Mouse (Mus musculus) layer of hippocampus, postnatal 10 days (tissue): ENCODE results near the gene Ramp2. TPM values are rescaled to one million over a fixed set of nuclear protein-coding genes. Genes with fewer than 3 reads are reported as not detected.
A peak's percentile ranks its signal among the peaks of the same experiment; 100 is the strongest.

Experiments
- DNase-seq, 2 experiments: peaks; one replicate each; pipeline ENCODE4 v3.0.0; 2021; ENCODE audit warnings: low spot score in 2 of 2
- total RNA-seq, 2 experiments: library from RNA; stranded (reverse); gene quantifications; 2 replicates each; pipeline ENCODE4 v1.2.3; 2021

Gene Ramp2
- total RNA-seq, 2 experiments from 2014 or later: 69.6 to 70.0 TPM

DNA sequence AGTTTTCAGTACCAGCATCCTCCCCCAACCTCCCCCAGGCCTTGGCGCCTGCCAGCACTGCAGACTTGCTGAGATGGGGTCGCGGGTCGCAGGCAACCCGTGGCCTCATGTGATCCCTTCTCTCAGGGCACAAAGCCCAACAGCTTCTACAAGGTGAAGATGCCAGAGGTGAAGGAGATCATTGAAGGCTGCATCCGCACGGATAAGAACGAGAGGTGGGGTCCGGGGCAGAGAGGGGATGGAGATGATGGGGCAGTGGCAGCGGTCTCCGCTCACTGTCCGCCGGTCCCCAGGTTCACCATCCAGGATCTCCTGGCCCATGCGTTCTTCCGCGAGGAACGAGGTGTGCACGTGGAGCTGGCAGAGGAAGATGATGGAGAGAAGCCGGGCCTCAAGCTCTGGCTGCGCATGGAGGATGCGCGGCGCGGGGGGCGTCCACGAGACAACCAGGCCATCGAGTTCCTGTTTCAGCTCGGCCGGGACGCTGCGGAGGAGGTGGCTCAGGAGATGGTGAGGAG is 19.2 kb downstream of the Ramp2 start:
- no peak for DNase-seq

DNA sequence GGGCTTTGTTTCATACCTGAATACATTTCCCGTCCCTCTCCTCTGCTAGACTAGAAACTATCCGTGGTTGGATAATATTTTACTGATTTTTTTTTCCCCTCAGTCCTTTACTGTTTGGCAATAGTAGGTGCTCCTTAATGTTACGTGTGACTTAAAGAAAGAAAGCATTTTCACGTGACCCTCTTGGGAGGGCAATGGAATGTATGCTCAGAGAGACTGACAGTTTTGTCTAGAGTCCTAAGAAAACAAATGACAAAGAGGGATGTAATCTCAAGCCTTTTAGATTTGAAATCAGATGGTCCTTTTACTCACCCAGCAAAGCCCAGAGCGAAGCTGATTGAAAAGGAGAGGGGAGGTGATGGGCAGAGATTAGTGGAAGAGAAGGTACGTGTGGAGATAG is 20.1 kb downstream of the Ramp2 start:
- no peak for DNase-seq

DNA sequence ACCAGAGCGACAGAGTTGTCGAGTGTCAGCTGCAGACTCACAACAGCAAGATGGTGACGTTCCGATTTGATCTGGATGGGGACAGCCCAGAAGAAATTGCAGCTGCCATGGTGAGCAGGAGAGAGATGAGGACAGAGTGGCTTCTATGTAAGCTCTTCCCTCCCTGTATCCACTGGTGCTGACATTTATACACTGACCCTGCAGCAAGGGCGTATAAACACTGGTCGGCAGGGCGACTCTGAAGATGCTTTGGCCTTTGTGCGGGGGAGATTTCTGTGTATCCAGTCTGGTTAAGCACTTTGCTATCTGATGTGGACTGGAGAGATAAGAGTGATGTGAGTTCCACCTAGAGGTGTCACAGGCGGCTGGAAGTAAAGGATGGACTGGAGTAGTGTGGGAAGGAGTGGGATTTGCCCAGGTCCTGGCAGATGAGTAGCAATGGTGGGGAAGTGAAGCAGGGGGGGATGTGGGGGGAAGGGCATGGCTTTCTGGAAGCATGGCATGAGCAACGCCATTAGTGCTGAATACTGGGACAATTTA is 23.8 kb downstream of the Ramp2 start:
- DNase-seq: no peak

DNA sequence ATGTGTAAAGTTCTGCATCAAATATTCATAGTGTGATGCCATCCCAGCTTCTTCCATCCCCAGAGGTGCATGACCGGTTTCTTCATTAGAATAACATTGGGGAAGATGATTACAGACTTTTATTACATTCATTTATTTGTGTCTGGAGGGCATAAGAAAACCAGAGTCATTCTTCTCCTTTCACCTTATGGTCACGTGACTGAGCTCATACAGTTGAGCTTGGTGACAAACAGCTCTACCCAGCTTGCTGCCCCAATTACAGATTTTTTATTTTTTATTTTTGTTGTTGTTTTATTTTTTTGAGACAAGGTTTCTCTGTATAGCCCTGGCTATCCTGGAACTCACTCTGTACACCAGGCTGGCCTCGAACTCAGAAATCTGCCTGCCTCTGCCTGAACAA is 26.6 kb downstream of the Ramp2 start:
- no peak for DNase-seq

DNA sequence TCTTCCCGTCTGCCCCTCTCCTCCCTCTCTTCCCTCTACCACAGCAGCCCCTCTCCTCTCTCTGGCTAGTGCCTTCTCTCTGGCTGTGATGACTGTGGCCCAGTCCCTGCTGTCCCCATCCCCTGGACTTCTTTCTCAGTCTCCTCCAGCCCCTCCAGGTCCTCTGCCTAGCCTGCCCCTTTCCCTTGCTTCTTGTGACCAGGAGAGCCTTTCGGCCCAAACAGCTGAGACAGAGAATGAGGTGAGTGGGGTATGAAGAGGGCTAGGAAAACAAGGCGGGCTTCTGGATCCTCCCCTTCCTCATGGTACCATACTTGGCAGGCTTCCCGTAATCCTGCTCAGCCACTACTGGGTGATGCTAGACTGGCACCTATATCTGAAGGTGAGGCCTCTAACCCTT is 29.5 kb downstream of the Ramp2 start:
- no peak for DNase-seq

DNA sequence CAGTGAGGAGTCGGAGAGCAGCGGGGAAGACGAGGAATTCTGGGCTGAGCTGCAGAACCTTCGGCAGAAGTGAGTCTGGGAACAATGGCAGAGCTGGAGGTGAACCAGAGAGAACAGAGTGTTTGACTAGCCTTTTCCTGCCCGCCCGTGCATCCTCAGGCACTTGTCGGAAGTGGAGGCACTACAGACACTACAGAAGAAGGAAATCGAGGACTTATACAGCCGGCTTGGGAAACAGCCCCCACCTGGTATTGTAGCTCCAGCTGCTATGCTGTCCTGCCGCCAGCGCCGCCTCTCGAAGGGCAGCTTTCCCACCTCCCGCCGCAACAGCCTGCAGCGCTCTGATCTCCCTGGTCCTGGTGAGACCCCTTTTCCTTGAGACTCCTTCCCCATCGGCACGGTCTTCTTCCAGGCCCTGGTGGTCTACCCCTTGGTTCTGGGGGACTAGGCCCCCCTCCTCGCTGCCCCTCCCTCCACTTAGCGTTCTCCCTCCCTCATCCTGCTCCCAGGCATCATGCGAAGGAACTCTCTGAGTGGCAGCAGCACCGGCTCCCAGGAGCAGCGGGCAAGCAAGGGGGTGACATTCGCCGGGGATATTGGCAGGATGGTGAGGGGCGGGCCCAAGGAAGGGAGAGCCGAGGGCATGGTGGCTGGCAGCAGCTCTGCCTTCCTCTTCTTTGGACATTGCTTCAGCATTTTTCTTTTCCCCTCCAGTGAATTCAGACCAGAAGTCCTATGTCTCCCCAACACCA is 30.7 kb downstream of the Ramp2 start:
- peak in 1 of 2 experiments; percentile 15 for DNase-seq

DNA sequence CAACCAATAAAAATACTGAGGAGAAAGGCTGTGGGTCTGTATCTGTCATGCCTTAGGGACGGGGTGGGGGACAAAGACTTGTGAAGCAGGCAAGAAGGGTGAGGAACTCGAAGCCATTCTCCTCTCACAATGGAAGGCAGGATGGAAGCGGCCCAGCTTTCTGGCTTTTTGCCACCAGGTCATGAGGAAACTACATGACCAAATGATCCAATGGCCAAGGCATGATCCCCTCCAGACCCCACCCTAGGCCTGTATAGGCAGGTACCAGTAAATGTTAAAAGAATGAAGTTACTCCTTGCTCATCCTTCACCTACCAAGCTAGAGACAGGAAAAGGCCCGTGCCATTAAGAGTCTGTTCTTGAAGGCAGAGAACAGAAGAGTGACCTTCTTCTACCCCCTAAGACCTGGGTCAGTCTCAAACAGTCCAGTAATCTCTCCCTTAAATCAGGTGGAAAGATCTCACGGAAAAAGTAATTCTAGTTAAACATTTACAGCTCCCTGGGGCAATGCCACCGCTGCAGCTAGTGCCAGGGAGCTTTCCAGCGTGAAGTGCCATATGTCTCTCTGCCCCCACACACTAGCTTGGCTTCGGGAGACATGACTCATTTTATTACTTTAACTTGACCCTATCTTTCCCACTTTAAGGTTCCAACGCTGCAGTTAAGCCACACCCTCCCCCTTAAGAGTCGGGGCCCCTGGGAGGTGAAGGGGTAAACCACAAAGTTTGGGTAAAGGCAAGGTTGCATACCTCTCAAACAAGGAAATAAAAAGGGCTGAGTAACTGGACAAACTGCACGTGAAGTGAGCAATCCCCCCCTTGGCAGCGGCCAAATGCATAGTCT is 31.8 kb downstream of the Ramp2 start:
- DNase-seq: peak in 1 of 2 experiments; percentile 27

DNA sequence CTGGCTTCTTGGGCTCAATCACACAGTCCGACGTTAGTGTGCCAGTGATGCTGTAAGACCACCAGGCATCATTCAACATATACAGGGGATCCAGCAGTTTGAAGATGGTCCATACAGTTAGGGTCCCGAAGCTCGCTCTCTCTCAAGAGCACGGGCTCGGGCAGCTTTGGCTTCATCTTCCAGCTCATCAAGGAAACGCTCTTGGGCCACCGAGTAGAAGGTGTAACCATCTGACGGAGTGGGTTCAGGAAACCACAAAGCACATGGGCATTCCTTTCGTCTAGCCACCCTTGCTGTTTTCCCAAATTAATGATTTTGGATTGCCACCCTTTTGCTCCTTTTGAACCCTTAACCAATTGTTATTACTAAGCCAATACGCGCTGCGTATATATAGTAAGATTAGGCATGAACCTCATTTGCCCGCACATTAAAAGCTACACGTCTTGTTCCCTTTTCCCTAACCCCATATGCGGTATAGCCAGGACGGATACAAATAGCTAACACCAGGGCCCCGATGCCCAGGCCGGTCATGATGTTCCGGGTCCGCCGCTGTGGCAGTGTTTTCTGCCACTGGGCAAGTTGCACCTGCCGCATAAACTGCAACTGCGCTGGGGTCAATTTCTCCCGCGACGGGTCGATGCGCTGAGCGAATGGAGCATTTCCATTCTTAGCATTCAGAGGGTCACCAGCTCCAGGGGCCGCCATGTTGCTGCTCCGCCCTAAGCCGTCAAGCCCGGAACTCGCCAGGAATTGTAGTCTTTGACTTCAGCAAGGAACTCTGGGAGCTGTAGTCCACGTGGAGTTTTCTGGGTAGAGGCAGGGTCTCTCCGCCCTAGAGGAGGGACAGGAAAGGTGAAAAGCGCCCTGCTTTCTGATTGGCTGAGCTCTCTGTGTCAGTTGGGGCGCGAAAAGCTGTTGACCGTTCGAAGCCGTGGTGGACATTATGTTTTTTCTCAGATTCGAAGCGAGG is 32.7 kb downstream of the Ramp2 start, which contains the start of the genes Cntd1 and Coa3:
Cntd1 (plus strand) TSS at position 790 of the 970 bp plus-strand sequence.
Coa3 (minus strand) TSS at position 892 of the 970 bp plus-strand sequence.
- DNase-seq: peak; percentile 79 to 84

DNA sequence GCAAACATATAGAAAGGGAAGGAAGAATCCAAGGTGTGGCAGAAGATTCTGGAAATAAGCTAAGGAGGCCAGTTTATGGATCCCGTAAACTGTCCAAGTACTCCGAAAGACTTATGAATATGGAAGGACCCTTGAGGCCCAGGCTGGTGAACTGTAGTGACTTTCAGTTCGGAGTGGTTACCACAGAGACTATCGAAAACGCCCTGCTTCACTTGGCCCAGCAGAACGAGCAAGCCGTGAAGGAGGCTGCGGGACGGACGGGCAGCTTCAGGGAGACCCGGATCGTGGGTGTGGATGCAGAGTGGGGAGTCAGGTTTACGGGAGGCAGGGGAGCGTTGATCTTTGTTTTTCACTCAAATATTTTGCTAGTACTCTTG is 33.4 kb downstream of the Ramp2 start:
- DNase-seq: no peak

DNA sequence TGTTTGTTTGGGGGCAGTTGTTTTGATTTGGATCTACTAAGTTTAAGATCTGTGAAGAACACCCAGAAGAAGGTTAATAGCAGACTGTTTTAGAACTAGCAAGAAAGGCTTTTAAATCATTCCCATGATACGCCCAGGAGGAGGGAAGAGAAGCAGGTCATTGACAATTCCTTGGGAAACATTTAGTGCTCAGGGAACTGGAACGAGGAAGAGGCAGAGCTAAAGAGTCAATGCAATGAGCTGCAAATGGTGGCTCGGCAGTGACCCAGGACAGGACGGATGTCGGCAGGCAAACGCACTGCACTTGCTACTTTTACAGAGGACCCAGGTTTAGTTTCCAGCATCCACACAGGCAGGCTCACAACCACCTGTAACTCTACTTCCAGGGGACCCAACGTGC is 35.0 kb downstream of the Ramp2 start:
- no peak for DNase-seq

DNA sequence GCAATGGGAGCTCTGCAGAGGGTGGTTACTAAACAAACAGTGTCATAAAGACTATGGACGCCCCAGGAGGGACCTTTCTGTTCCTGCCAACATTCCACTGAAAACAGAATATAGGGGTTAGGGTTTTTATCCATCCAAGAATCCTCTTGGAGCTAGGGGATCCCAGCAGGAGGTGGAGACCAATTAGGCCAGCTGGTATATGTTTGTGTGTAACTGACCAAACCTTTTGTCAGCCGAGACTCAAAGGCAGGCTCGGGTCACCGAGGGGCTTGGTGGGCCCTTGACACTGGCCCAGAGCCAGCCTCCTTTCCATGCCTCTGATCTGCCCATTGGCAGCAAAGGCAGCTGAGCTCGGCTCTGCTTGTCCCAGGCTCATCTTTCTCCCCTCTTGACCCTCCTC is 37.1 kb downstream of the Ramp2 start:
- DNase-seq: no peak

DNA sequence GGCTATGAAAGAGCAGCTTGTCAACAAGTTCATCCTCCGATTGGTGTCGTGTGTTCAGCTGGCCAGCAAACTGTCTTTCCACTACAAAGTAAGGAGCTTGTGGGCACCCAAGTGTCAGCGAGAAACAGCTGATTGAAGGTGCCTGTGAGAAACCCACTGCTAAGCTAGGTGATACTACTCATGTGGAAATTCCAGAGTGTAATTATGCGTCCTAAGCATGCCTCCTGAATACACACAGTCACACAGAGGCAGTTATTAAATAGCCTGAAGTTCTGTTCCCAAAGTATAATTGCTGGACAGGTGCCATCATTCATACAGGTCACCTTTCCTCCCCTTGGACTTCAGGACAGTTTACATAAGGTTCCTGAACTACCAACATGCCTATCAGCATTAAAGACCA is 38.0 kb downstream of the Ramp2 start:
- no peak for DNase-seq

DNA sequence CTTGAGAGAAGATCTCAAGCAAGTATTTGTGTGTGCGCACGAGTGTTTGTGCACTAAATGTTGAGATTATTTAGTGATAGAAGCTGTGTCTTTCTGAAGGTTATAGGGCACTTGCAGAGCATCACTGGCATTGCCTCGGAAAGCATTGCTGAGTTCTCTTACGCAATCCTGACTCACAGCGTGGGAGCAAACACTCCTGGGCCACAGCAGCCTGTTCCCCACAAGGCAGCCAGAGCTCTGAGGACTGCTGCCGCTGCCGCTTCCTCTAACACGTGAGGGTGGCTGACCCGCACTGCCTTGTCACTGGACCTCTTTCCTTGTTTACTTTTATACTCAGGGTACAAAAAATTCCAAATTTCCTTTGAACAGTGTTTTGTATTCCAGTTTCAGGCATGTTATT is 41.5 kb downstream of the Ramp2 start:
- DNase-seq: no peak

DNA sequence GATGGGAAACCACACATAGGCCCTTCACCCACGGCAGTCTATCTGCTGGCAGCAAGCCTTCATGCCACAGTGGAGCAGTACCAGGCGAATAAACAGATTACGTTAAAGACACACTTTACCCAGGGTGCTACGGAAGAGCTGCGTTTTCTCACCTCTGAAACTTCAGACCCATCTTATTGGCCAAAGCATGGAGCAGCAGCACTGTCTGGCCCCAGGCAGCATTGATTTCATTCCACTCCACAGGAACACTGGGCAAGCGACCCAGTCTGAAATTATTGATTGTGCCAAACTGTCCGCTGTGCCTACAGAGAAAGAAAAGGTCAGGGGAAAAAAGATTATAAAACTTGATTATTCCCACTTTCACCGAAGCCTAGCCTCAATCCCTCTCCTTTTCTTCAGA is 45.4 kb downstream of the Ramp2 start:
- no peak for DNase-seq

DNA sequence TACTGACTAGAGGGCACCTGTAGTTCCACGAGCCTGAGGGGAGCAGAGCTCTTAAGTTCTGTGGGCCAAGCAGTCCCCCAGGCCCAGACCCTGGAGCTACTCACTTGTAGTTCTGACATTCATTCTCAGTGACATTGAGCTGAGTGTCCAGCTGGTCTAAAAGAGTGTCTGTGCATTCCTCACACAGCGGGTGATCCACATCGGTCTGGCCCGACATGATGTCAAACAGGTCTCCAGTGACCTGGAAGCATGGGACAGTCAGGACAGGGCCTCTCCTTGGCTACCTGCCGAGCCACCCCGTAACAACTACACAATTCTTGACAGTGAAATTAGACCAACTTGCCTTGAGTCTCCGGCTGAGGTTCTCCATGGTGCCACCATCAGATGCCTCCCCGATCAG is 49.4 kb downstream of the Ramp2 start:
- no peak for DNase-seq

DNA sequence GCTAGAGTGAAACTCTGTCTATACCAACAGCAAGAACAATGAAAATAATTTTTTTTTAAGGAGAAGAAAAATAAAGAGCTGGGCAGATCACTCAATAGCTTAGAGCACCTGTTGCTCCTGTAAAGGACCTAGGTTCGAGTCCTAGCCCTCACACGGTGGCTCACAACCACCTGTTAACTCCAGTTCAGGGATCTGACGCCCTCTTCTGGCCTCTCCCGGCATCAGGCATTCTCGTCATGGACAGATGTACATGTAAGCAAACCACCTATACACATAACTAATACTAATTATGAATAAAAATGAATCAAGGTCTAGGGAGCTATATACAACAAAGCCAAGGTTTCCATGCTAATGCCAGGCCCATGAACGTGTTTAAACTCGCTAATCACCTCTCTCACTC is 55.1 kb downstream of the Ramp2 start:
- no peak for DNase-seq

DNA sequence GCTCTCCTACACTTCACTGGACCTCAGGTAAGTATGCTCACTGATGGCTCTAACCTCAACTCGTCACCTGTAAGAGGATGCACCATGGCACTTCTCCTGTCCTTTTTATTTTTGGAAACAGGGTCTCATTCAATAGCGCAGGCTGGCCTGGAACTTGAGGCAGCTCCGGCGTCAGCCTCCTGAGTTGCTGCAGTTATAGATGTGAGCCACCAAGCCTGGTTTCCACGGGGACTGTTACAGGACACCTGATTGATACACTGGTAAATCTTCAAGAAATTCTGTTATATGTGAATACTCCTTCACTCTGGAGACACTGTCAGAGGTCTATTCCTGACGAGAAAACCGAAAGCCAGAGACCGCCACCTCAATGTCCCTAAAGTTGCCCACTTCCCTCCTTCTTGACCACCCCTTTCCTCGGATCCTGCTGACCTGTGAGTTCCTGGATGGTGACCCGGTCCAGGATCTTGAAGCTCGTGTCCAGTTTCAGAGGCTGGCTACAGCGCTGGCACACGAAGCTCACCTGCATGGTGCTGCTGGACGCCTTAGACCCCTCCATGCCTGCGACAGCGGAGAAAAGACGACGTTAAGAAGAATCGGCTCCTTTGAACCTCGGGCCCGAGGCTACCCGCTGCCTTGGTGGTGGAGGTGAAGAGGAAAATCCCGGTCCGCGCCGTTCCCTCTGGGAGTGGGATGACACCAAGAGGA is 55.6 kb downstream of the Ramp2 start:
- no peak for DNase-seq

DNA sequence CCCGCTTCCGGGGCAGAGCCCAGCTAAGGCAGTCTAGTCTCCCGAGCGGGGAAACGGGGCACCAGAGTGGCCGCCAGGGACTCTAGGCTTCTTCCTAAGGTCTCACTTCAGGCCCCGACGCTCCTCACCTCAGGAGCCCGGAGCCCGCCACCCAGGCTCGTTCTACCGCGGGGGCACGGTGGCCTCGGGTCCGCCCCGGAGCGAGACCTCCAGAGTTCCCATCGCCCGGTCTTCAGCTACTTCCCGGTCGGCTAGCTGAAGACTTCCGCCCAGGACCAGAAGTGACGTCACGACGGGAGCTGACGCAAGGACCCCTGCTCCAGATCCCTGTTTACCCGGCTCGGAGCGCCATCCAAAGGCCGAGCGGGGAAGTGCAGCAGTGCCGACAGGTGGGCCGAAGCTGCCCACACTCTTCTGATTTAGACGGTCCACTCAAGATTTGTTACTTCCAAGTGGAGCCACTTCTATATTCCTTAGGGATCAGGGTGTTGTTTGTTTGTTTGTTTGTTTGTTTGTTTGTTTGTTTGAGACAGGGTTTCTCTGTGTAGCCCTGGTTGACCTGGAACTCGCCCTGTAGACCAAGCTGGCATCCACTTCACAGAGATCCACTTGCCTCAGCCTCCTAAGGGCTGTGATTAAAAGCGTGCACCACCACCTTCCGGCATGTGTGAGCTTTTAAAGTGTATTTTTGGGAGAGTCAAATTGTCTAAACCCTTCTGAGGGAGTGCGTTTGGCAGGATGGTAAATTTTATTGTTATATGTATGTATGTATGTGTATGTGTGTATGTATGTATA is 56.4 kb downstream of the Ramp2 start, which contains the start of gene Becn1:
Becn1 (minus strand) TSS at position 283 of the 795 bp plus-strand sequence.
- DNase-seq: peak; percentile 99

DNA sequence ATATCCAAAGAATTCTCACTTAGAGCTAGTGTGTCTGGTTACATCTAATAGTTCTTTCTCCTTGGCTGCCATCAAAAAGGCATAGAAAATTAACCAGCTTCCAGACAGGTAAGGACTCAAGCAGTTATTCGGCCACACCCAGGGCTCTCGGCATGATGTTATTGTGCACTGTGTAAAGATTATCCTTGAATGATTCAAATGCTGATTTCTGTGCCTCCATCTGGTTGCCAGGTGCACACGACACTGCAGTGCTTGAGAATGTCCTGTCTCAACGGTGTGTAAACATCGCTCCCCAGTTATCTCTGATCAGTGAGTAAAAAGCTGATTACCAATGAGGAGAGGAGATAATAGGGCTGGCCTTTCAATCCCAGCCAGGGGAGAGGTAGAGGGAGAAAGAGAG is 61.9 kb downstream of the Ramp2 start:
- no peak for DNase-seq
